Mouse (Mus musculus) hindbrain, embryonic 15.5 days (tissue): Measurements from ENCODE around the gene Prb1. TPM values are rescaled to one million over a fixed set of nuclear protein-coding genes. Genes with fewer than 3 reads are reported as not detected.
"Not testable (repeated sequence)": the region's sequence is repeated elsewhere in the genome, so short reads cannot be mapped to it uniquely, and the experiment has no call there.

Experiments used
- ATAC-seq: fragments of 200-750 bp; cut with Nextera tagmentation; 2 replicates; pipeline ENCODE4 v1.8.0; 2017; ENCODE audit warnings: low read depth, moderate number of reproducible peaks, moderate TSS enrichment; ENCODE audit not compliant: low FRiP score
- H3K27ac ChIP-seq: fragments of 300-500 bp; sonication (generic); replicated peaks from 2 replicates; pipeline ENCODE4 v1.5.1; 2015; ENCODE audit warnings: mild to moderate bottlenecking, inconsistent platforms
- H3K27me3 ChIP-seq: fragments of 300-500 bp; sonication (generic); 2 replicates; pipeline ENCODE4 v1.6.1; 2015; ENCODE audit warnings: control low read depth, inconsistent platforms
- H3K36me3 ChIP-seq: fragments of 300-500 bp; sonication (generic); 2 replicates; pipeline ENCODE4 v1.6.1; 2015; ENCODE audit warnings: control low read depth, inconsistent platforms
- H3K4me1 ChIP-seq: fragments of 300-500 bp; sonication (generic); replicated peaks from 2 replicates; pipeline ENCODE4 v1.6.1; 2015; ENCODE audit warnings: control low read depth, inconsistent platforms
- H3K4me2 ChIP-seq: fragments of 300-500 bp; sonication (generic); 2 replicates; pipeline ENCODE4 v1.6.1; 2015; ENCODE audit warnings: moderate library complexity, mild to moderate bottlenecking, inconsistent platforms
- H3K4me3 ChIP-seq: fragments of 300-500 bp; sonication (generic); 2 replicates; pipeline ENCODE4 v1.5.1; 2015; ENCODE audit warnings: mild to moderate bottlenecking, inconsistent platforms
- H3K9ac ChIP-seq: fragments of 300-500 bp; sonication (generic); 2 replicates; pipeline ENCODE4 v1.6.1; 2015; ENCODE audit warnings: inconsistent platforms
- H3K9me3 ChIP-seq: fragments of 300-500 bp; sonication (generic); 2 replicates; pipeline ENCODE4 v1.6.1; 2016; ENCODE audit warnings: control low read depth, inconsistent platforms
- polyA plus RNA-seq: library from polyadenylated mRNA; unstranded; fragments of >200 nt; fragmentation: Nextera tagmentation; extraction: Ambion mirVana; gene quantifications from 2 replicates; pipeline ENCODE4 v1.2.1, GENCODE M21; 2015

Gene Prb1
- not detected in 2 replicates for polyA plus RNA-seq

GRCm38 (mm10) chr6:132210421-132210820 is at the start of gene Prb1:
Prb1 (minus strand) TSS chr6:132210521.
- ATAC-seq, H3K36me3 ChIP-seq, H3K9me3 ChIP-seq, H3K27me3 ChIP-seq, H3K4me3 ChIP-seq, H3K4me1 ChIP-seq, H3K9ac ChIP-seq, H3K4me2 ChIP-seq, H3K27ac ChIP-seq: not testable (repeated sequence)

Other genes with a start within 250 kb of the Prb1 start
- not detected in 2 replicates for gene Prpmp5, start 104.2 kb upstream of the Prb1 start, polyA plus RNA-seq
- not detected in 2 replicates for gene Gm8882, start 153.6 kb upstream of the Prb1 start, polyA plus RNA-seq